Mouse (Mus musculus): ENCODE data around the gene Zcchc3. TPM values are rescaled to one million over a fixed set of nuclear protein-coding genes. Genes with fewer than 3 reads are reported as not detected.

Gene Zcchc3
- polyA plus RNA-seq (2016; fragmentation: Nextera tagmentation; extraction: Ambion mirVana) = 53.4 and 58.3 TPM in 2 replicates

GRCm38 (mm10) chr2:152414591-152415165, at the start of gene Zcchc3:
Gene Zcchc3 (minus strand): TSS chr2:152415027.
- Histone ChIP-seq H3K4me3 (peak within 1 kb of the TSS; percentile 70), H3K9me3 (peaks cover 5% of the 10 kb centered on the region; the same call in 1 of the 2 replicates), H3K27ac (replicated peaks) (peak within 1 kb of the TSS; percentile 100), H3K27me3 (replicated peaks; ENCODE audit: low read depth, poor library complexity, severe bottlenecking) (no peaks in the 10 kb centered on the region), H3K4me1 (peaks cover 44% of the 10 kb centered on the region), H3K36me3 (replicated peaks) (peaks cover 10% of the 10 kb centered on the region; the same call in 1 of the 2 replicates)
- under 1% methylated on average over 65 of the region's 65 CpGs for WGBS
- DNase-seq (ENCODE audit: low spot score) = peak; percentile 97

- DNase-seq (ENCODE audit: low spot score) = no peak
- no peaks in the 10 kb centered on the region for H3K36me3 ChIP-seq (replicated peaks)
- 0 out of 2 replicates have a peak, but pooled peaks cover 3% of the 10 kb centered on the region for H3K27me3 ChIP-seq (replicated peaks; ENCODE audit: low read depth, poor library complexity, severe bottlenecking)
- peaks cover 4% of the 10 kb centered on the region; the same call in 1 of the 2 replicates for H3K4me1 ChIP-seq
- WGBS = 69% methylated on average over 13 of the region's 13 CpGs
- no peak overlapping the region for H3K27ac ChIP-seq (replicated peaks)
- no peak overlapping the region for H3K4me3 ChIP-seq
- no peaks in the 10 kb centered on the region for H3K9me3 ChIP-seq
Observed at GRCm38 (mm10) chr2:152459241-152459640, 44.4 kb upstream of the Zcchc3 start.

GRCm38 (mm10) chr2:152452101-152452781, 37.4 kb upstream of the Zcchc3 start:
- DNase-seq (ENCODE audit: low spot score) = peak; percentile 6
- peaks cover 17% of the 10 kb centered on the region for H3K4me1 ChIP-seq
- H3K4me3 ChIP-seq = no peak overlapping the region
- 0 out of 2 replicates have a peak, but pooled peaks cover 3% of the 10 kb centered on the region for H3K27me3 ChIP-seq (replicated peaks; ENCODE audit: low read depth, poor library complexity, severe bottlenecking)
- 71% methylated on average over 4 of the region's 4 CpGs for WGBS
- no peak overlapping the region for H3K27ac ChIP-seq (replicated peaks)
- no peaks in the 10 kb centered on the region for H3K9me3 ChIP-seq
- no peaks in the 10 kb centered on the region for H3K36me3 ChIP-seq (replicated peaks)

GRCm38 (mm10) chr2:152450241-152450640, 35.4 kb upstream of the Zcchc3 start:
- peaks cover 25% of the 10 kb centered on the region for H3K4me1 ChIP-seq
- no peak overlapping the region for H3K27ac ChIP-seq (replicated peaks)
- WGBS = 7% methylated on average over 5 of the region's 5 CpGs
- DNase-seq (ENCODE audit: low spot score) = peak; percentile 71
- H3K27me3 ChIP-seq (replicated peaks; ENCODE audit: low read depth, poor library complexity, severe bottlenecking) = 0 out of 2 replicates have a peak, but pooled peaks cover 4% of the 10 kb centered on the region
- no peaks in the 10 kb centered on the region for H3K9me3 ChIP-seq
- H3K4me3 ChIP-seq = no peak overlapping the region
- H3K36me3 ChIP-seq (replicated peaks) = no peaks in the 10 kb centered on the region

- no peak overlapping the region for H3K4me3 ChIP-seq
- H3K36me3 ChIP-seq (replicated peaks) = no peaks in the 10 kb centered on the region
- DNase-seq (ENCODE audit: low spot score) = no peak
- peaks cover 34% of the 10 kb centered on the region for H3K4me1 ChIP-seq
- WGBS = 65% methylated on average over 5 of the region's 5 CpGs
- H3K27ac ChIP-seq (replicated peaks) = peak overlapping the region; percentile 61; the same call in 1 of the 2 replicates
- no peaks in the 10 kb centered on the region for H3K9me3 ChIP-seq
- H3K27me3 ChIP-seq (replicated peaks; ENCODE audit: low read depth, poor library complexity, severe bottlenecking) = 0 out of 2 replicates have a peak, but pooled peaks cover 4% of the 10 kb centered on the region
Observed at GRCm38 (mm10) chr2:152447461-152447860, 32.6 kb upstream of the Zcchc3 start.

- H3K9me3 ChIP-seq = no peaks in the 10 kb centered on the region
- H3K27me3 ChIP-seq (replicated peaks; ENCODE audit: low read depth, poor library complexity, severe bottlenecking) = 0 out of 2 replicates have a peak, but pooled peaks cover 4% of the 10 kb centered on the region
- no peak for DNase-seq (ENCODE audit: low spot score)
- H3K36me3 ChIP-seq (replicated peaks) = no peaks in the 10 kb centered on the region
- H3K4me1 ChIP-seq = peaks cover 34% of the 10 kb centered on the region
- no peak overlapping the region for H3K4me3 ChIP-seq
- 0 out of 2 replicates have a peak overlapping the region, but pooled peaks have one; percentile 61 for H3K27ac ChIP-seq (replicated peaks)
- WGBS = 75% methylated on average over 2 of the region's 2 CpGs
Observed at GRCm38 (mm10) chr2:152446642-152447041, 31.8 kb upstream of the Zcchc3 start.

GRCm38 (mm10) chr2:152443281-152443680, 28.5 kb upstream of the Zcchc3 start:
- H3K9me3 ChIP-seq = no peaks in the 10 kb centered on the region
- H3K27ac ChIP-seq (replicated peaks) = no peak overlapping the region
- H3K27me3 ChIP-seq (replicated peaks; ENCODE audit: low read depth, poor library complexity, severe bottlenecking) = 0 out of 2 replicates have a peak, but pooled peaks cover 4% of the 10 kb centered on the region
- 90% methylated on average over 8 of the region's 8 CpGs for WGBS
- no peaks in the 10 kb centered on the region for H3K36me3 ChIP-seq (replicated peaks)
- H3K4me3 ChIP-seq = no peak overlapping the region
- H3K4me1 ChIP-seq = peaks cover 27% of the 10 kb centered on the region
- no peak for DNase-seq (ENCODE audit: low spot score)

- Histone ChIP-seq H3K9me3 (no peaks in the 10 kb centered on the region), H3K4me1 (peaks cover 22% of the 10 kb centered on the region), H3K27ac (replicated peaks) (no peak overlapping the region), H3K27me3 (replicated peaks; ENCODE audit: low read depth, poor library complexity, severe bottlenecking) (0 out of 2 replicates have a peak, but pooled peaks cover 4% of the 10 kb centered on the region), H3K36me3 (replicated peaks) (no peaks in the 10 kb centered on the region), H3K4me3 (no peak overlapping the region)
- no peak for DNase-seq (ENCODE audit: low spot score)
- WGBS = 77% methylated on average over 4 of the region's 4 CpGs
Observed at GRCm38 (mm10) chr2:152442322-152442721, 27.5 kb upstream of the Zcchc3 start.

GRCm38 (mm10) chr2:152439833-152440232, 25.0 kb upstream of the Zcchc3 start:
- peaks cover 6% of the 10 kb centered on the region; the same call in 1 of the 2 replicates for H3K27me3 ChIP-seq (replicated peaks; ENCODE audit: low read depth, poor library complexity, severe bottlenecking)
- no peak overlapping the region for H3K4me3 ChIP-seq
- no peaks in the 10 kb centered on the region for H3K36me3 ChIP-seq (replicated peaks)
- 88% methylated on average over 2 of the region's 2 CpGs for WGBS
- H3K27ac ChIP-seq (replicated peaks) = no peak overlapping the region
- DNase-seq (ENCODE audit: low spot score) = no peak
- peaks cover 25% of the 10 kb centered on the region for H3K4me1 ChIP-seq
- H3K9me3 ChIP-seq = no peaks in the 10 kb centered on the region

GRCm38 (mm10) chr2:152438963-152439362, 24.1 kb upstream of the Zcchc3 start:
- WGBS = 76% methylated on average over 1 of the region's 1 CpGs
- no peaks in the 10 kb centered on the region for H3K36me3 ChIP-seq (replicated peaks)
- no peak for DNase-seq (ENCODE audit: low spot score)
- no peak overlapping the region for H3K4me3 ChIP-seq
- H3K4me1 ChIP-seq = peaks cover 22% of the 10 kb centered on the region
- H3K27ac ChIP-seq (replicated peaks) = no peak overlapping the region
- H3K27me3 ChIP-seq (replicated peaks; ENCODE audit: low read depth, poor library complexity, severe bottlenecking) = peaks cover 6% of the 10 kb centered on the region; the same call in 1 of the 2 replicates
- no peaks in the 10 kb centered on the region for H3K9me3 ChIP-seq

- peak overlapping the region; percentile 77 for H3K27ac ChIP-seq (replicated peaks)
- peak; percentile 90 for DNase-seq (ENCODE audit: low spot score)
Observed at GRCm38 (mm10) chr2:152436983-152437860, 22.4 kb upstream of the Zcchc3 start.

GRCm38 (mm10) chr2:152436405-152436901, 21.6 kb upstream of the Zcchc3 start:
- Histone ChIP-seq H3K4me3 (no peak overlapping the region), H3K4me1 (peaks cover 25% of the 10 kb centered on the region), H3K36me3 (replicated peaks) (no peaks in the 10 kb centered on the region), H3K27ac (replicated peaks) (no peak overlapping the region), H3K9me3 (no peaks in the 10 kb centered on the region), H3K27me3 (replicated peaks; ENCODE audit: low read depth, poor library complexity, severe bottlenecking) (peaks cover 6% of the 10 kb centered on the region; the same call in 1 of the 2 replicates)
- no peak for DNase-seq (ENCODE audit: low spot score)
- WGBS = 76% methylated on average over 7 of the region's 7 CpGs

More at GRCm38 (mm10) chr2:152436983-152437860, 22.4 kb upstream of the Zcchc3 start:
- peak overlapping the region; percentile 51 for H3K4me3 ChIP-seq
- peaks cover 6% of the 10 kb centered on the region; the same call in 1 of the 2 replicates for H3K27me3 ChIP-seq (replicated peaks; ENCODE audit: low read depth, poor library complexity, severe bottlenecking)
- peaks cover 25% of the 10 kb centered on the region for H3K4me1 ChIP-seq
- WGBS = 3% methylated on average over 23 of the region's 23 CpGs
- no peaks in the 10 kb centered on the region for H3K36me3 ChIP-seq (replicated peaks)
- no peaks in the 10 kb centered on the region for H3K9me3 ChIP-seq

All from embryonic facial prominence, embryonic 10.5 days (tissue).